Mouse (Mus musculus) cerebellum, adult 2 months (tissue): Measurements from ENCODE around the gene Hdac4. TPM values are rescaled to one million over a fixed set of nuclear protein-coding genes. Genes with fewer than 3 reads are reported as not detected.

ENCODE experiments used
- DNase-seq, 2 experiments: peaks; one replicate each; pipeline ENCODE4 v3.0.0; 2021
- H3K27ac ChIP-seq: fragments of 200-500 bp; 2 replicates; pipeline ENCODE4 v1.5.1; 2012; ENCODE audit warnings: low read length, control low read depth, inconsistent platforms; ENCODE audit not compliant: insufficient read depth
- H3K27me3 ChIP-seq: fragments of 200-500 bp; 2 replicates; pipeline ENCODE4 v1.6.1; 2012; ENCODE audit warnings: inconsistent platforms, mild to moderate bottlenecking, low read length, moderate library complexity; ENCODE audit not compliant: control insufficient read depth, insufficient read depth
- H3K4me1 ChIP-seq: fragments of 200-500 bp; 2 replicates; pipeline ENCODE4 v1.6.1; 2011; ENCODE audit warnings: low read length; ENCODE audit not compliant: control insufficient read depth, insufficient read depth
- H3K4me3 ChIP-seq: fragments of 200-500 bp; replicated peaks from 2 replicates; pipeline ENCODE3; 2011; ENCODE audit warnings: mild to moderate bottlenecking, low read depth, low read length, control low read depth; ENCODE audit not compliant: insufficient read depth
- CTCF ChIP-seq: fragments of 200-500 bp; IDR thresholded peaks from 2 replicates; pipeline ENCODE4 v1.5.1; 2011; ENCODE audit warnings: low read depth, mild to moderate bottlenecking, control low read depth, low read length, moderate library complexity, borderline replicate concordance; ENCODE audit not compliant: insufficient read depth
- POLR2A ChIP-seq: fragments of 200-500 bp; IDR thresholded peaks from 2 replicates; pipeline ENCODE4 v1.6.1; 2011; ENCODE audit warnings: low read length, control low read depth, borderline replicate concordance; ENCODE audit not compliant: insufficient read depth
- WGBS: fragments of 180-500 bp; shearing (Covaris S2); methylation state at CpG from one replicate; pipeline ENCODE4 v1.1.7; 2018; 5-methylcytosine and 5-hydroxymethylcytosine counted together
- polyA plus RNA-seq: library from polyadenylated mRNA; depleted of rRNA; stranded (reverse); fragments of >200 nt; gene quantifications from 2 replicates; pipeline ENCODE4 v1.2.3, GENCODE M21; 2012; rRNA removed

Hdac4 gene
- polyA plus RNA-seq = 24.7 and 27.7 TPM in 2 replicates

DNA sequence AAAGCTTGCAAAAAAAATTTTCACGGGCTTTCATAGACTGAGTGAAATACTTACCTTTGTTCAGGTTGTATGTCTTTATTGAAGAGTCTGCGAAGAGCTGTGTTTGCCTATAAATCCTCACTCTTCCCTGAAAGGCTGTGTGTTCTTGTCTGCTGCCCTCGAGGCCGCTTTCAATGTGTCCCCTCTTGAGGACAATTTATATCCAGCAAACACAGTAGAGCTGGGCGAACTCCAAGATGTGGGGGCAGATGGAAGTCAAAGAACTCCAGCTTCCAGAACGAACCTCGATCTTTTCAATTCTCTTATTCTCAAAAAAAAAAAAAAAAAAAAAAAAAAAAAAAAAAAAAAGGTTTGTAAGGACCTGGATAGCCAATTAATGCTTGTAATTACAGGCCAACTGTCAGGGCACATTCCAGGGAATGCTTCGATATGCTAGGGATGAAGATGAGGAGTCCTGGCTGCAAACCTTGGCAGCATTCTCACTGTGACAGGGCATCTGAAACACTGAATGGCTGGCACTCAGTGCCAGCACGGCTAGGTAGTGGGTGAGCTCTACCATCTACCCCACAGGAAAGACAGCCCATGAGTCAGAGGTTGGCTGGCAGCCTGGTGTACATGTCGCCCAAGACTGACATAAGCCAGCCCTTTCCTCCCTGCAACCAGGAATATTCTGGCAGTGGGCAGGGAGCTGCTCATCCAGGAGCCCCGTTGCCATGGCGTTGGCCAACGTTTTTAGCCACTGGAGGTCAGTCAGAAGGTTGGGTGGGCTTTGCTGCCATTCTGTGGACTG is at the start of gene Hdac4:
Hdac4 (minus strand) TSS at position 340 of the 790 bp plus-strand sequence.
- Histone ChIP-seq H3K4me3 (no peak within 1 kb of the TSS), H3K4me1 (peaks cover 4% of the 10 kb centered on the region), H3K27ac (no peak within 1 kb of the TSS), H3K27me3 (no peaks in the 10 kb centered on the region)
- DNase-seq = peak; percentile 91 to 96
- WGBS = 16% methylated on average over 13 of the region's 13 CpGs
- TF ChIP-seq CTCF = no peak
- TF ChIP-seq POLR2A = no peak

DNA sequence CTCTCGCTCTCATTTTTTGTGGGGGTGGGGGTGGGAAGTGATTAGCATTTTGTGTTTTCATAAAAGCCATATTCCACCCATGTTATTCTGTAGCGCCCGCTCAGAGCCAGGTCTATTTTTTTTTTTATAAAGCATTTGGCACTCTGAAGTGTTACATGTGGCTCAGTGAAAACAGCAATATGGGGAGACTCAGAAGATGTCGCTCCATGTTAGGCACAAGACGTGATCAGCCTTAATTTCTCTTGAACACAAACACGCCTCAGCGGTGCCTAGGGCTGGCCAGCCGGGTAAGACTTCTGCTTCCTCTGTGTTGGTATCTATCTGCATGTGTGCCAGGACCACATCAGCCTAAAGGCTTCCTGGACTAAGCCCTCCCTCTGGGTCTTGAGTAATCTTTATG is 48.0 kb upstream of the Hdac4 start:
- TF ChIP-seq POLR2A (no peak), CTCF (no peak)
- no peak for DNase-seq
- Histone ChIP-seq H3K27ac (no peak overlapping the region), H3K4me3 (no peak overlapping the region), H3K4me1 (no peaks in the 10 kb centered on the region), H3K27me3 (no peaks in the 10 kb centered on the region)
- 66% methylated on average over 8 of the region's 8 CpGs for WGBS

DNA sequence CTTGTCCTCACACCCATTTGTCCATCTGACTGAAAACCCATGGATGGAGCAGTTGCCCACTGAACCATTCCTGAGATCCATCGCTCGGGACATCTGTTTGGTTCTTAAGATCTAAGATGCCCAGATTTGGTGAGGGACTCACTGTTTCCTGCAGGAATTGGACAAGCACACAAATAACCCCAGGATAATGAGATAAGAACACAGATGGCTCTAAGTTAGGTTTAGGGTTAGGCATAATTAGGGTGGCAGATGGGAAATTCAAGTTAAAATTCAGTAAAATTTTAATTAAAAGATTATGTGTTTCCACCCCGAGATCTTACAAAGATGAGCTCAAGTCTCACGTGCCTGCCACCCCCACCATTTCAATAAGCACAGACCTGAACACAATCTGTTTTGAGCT is 44.6 kb upstream of the Hdac4 start:
- Histone ChIP-seq H3K27me3 (no peaks in the 10 kb centered on the region), H3K4me3 (no peak overlapping the region), H3K4me1 (no peaks in the 10 kb centered on the region), H3K27ac (no peak overlapping the region)
- 55% methylated on average over 4 of the region's 4 CpGs for WGBS
- no peak for DNase-seq
- no peak for TF ChIP-seq CTCF
- TF ChIP-seq POLR2A = no peak

DNA sequence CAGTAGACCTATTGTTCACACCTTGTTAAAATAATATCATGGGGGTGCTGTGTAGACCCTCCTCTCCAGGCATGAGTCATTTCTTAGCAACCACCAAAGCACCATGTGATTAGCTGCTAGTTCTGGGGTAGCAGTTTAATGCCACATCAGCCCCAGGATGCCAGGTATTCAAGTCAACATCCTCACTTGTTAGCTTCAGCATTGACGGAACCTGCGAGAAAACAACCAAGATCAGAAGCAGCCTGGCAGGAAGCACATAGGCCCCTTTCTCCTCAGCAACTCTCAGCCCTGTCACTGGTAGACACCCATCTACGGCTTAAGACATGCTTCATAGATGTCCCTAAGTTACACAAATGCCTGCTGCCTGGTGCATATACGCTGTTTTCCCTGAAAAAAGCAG is 40.1 kb upstream of the Hdac4 start:
- H3K27ac ChIP-seq = no peak overlapping the region
- H3K27me3 ChIP-seq = no peaks in the 10 kb centered on the region
- DNase-seq = no peak
- TF ChIP-seq POLR2A (no peak), CTCF (no peak)
- WGBS = 92% methylated on average over 4 of the region's 4 CpGs
- no peak overlapping the region for H3K4me3 ChIP-seq
- H3K4me1 ChIP-seq = no peaks in the 10 kb centered on the region

DNA sequence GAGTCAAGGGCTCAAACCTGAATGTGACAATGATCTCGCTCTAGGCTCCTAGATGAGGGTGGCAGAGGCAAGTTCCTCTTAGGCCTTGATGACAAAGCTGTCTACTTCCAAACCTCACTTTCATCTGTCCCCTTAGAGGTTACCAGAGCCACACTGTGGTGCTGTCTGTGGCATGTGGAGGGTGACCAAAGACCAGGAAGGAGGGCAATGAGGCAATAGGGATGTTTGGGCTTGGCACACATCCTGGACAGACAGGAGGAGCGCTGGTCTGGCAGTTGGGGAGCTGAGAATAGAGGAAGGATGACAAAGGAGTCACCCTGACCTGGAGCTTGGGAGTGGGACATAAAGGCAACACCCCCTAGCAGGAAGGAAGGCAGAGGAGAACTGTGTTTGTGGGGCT is 29.8 kb upstream of the Hdac4 start:
- no peak for TF ChIP-seq CTCF
- TF ChIP-seq POLR2A = no peak
- no peak for DNase-seq
- WGBS = 77% methylated on average over 2 of the region's 2 CpGs
- Histone ChIP-seq H3K27me3 (no peaks in the 10 kb centered on the region), H3K27ac (no peak overlapping the region), H3K4me3 (no peak overlapping the region), H3K4me1 (no peaks in the 10 kb centered on the region)

DNA sequence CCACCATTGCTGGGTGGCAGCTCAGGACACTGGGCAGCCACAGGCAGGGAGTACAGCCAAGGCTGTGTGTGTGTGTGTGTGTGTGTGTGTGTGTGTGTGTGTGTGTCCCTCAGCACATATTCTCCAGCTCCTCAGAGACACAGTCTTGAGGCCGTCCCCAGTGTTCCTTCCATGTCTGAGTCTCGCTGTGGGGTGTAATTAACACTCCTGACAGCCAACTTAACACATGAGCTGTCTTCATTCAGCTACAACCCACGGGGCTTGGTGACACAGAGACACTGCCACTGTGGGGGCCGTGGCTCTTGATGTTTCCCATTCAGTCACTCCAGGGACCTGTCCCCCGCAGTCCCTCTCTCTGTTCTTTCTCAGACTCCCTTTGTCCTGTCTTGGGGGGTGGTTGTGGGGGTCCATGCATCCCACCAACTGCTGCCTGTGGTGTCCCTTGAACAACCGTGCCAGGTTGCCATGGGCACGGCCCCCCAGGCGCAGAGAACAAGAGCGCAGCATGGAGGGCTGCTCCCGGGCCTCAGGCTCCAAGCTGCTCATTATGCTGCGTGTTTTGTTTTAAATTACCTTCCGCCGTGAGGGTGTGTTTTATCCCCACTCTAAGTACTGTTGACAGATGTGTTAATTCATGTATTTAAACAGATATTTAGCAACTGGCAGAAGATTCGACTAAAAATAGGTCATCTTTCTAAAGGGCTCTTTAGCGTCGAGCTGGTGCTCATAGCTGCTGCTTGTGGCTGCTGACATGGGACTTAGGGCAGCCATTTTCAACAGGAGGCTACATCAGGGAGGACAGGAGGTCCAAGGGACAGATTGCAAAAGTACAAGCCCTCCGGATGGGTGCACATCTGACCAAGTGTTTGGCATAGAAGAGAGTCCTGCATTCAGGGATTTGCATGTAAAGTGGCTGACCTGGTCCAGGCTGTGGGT is 28.7 kb upstream of the Hdac4 start:
- TF ChIP-seq CTCF (no peak), POLR2A (no peak)
- WGBS = 38% methylated on average over 17 of the region's 17 CpGs
- Histone ChIP-seq H3K27me3 (no peaks in the 10 kb centered on the region), H3K4me3 (no peak overlapping the region), H3K27ac (no peak overlapping the region), H3K4me1 (no peaks in the 10 kb centered on the region)
- peak in 1 of 2 experiments; percentile 19 for DNase-seq

DNA sequence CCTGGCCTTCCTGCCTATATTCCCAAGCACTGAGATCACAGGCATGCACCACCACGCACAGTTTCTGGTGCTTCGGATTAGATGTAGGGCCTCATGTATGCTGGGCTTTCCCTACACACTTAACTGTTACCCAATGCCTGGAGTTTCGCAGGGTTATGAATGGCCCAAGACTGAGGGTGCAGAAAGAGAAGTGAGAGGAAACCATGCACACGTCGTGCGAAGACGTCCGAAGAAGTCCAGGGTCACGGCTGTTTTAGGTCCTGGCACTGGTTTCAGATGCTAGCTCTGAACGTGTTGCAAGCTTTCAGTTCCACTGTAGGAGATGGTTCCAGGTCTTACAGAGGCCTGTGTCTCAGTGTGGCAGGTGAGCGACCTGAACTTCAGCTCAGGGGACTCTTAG is 21.2 kb upstream of the Hdac4 start:
- no peak for DNase-seq
- TF ChIP-seq POLR2A = no peak
- TF ChIP-seq CTCF = no peak
- H3K27me3 ChIP-seq = no peaks in the 10 kb centered on the region; the same call in 1 of the 2 replicates
- no peak overlapping the region for H3K4me3 ChIP-seq
- peaks cover 14% of the 10 kb centered on the region for H3K4me1 ChIP-seq
- WGBS = 76% methylated on average over 11 of the region's 11 CpGs
- no peak overlapping the region for H3K27ac ChIP-seq
